14 mouse cellular contexts compared by ENCODE assay signal in the genomic region with DNA sequence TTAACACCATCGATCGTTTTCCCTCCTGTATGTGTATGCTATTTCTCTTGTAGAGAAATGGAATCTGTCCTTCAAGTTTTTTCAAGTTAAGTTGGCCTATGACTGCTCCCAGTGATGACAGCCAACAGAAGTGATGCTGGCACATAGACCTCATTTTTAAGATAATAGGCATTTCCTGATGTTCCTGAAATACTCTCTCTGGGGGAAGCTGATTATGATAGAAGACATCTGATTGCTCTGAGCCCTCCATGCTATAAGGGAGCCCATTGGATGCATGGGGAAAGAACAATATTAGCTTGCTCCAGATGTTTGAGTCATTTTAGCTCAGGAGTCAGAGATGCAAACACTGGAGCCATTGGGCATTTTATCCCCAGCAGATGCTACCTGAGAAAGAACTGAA.
"Had no signal": no experiment of that assay in that cellular context is flagged by ENCODE, and none has a peak within 500 bp of the region (broad histone marks: within the 10 kb centered on the region; RNA-seq: fewer than 3 reads in every experiment).

No protein-coding gene starts in this region.

- H3K9me3 ChIP-seq: limb, embryonic 15.5 days; midbrain, embryonic 10.5 days; midbrain, embryonic 12.5 days; neural tube, embryonic 12.5 days; stomach, embryonic 15.5 days had no signal

- ATAC-seq: liver, embryonic 12.5 days; midbrain, embryonic 16.5 days had no signal

- DNase-seq: midbrain, embryonic 14.5 days; right cerebral cortex, postnatal 14 days; thymus, adult 2 months; thymus, postnatal 25 days; thymus, postnatal 4 days had no signal

- H3K4me3 ChIP-seq: limb, embryonic 15.5 days; liver, embryonic 12.5 days; midbrain, embryonic 10.5 days; midbrain, embryonic 12.5 days; neural tube, embryonic 12.5 days; stomach, embryonic 15.5 days had no signal

- H3K27ac ChIP-seq: limb, embryonic 15.5 days; liver, embryonic 12.5 days; liver, embryonic 14.5 days; midbrain, embryonic 10.5 days; midbrain, embryonic 12.5 days; neural tube, embryonic 12.5 days; stomach, embryonic 15.5 days; stomach, postnatal 0 days had no signal

- H3K4me2 ChIP-seq: limb, embryonic 15.5 days; liver, embryonic 12.5 days; midbrain, embryonic 12.5 days; neural tube, embryonic 12.5 days; stomach, embryonic 15.5 days had no signal

- H3K27me3 ChIP-seq: limb, embryonic 15.5 days; liver, embryonic 12.5 days; midbrain, embryonic 12.5 days; neural tube, embryonic 12.5 days; stomach, embryonic 15.5 days had no signal

- H3K4me1 ChIP-seq: limb, embryonic 15.5 days; liver, embryonic 12.5 days; midbrain, embryonic 10.5 days; midbrain, embryonic 12.5 days; neural tube, embryonic 12.5 days; stomach, embryonic 15.5 days had no signal

- H3K9ac ChIP-seq: limb, embryonic 15.5 days; liver, embryonic 12.5 days; liver, embryonic 14.5 days; midbrain, embryonic 12.5 days; neural tube, embryonic 12.5 days; stomach, embryonic 15.5 days had no signal

- H3K36me3 ChIP-seq: limb, embryonic 15.5 days; liver, embryonic 12.5 days; midbrain, embryonic 10.5 days; midbrain, embryonic 12.5 days; neural tube, embryonic 12.5 days; stomach, embryonic 15.5 days had no signal
